Mouse (Mus musculus) embryonic fibroblast, embryonic 13.5 days (primary cell): ENCODE results near the gene Srsf5.

Experiments used
- CTCF ChIP-seq: IDR thresholded peaks from 2 replicates; pipeline ENCODE4 v1.5.1; 2011; ENCODE audit warnings: mild to moderate bottlenecking, control low read depth, low read length, moderate library complexity, borderline replicate concordance; ENCODE audit not compliant: insufficient read depth
- POLR2A ChIP-seq: IDR thresholded peaks from 2 replicates; pipeline ENCODE4 v1.6.1; 2011; ENCODE audit warnings: low read depth, mild to moderate bottlenecking, control low read depth, low read length, moderate library complexity

- TF ChIP-seq CTCF: no peak
- no peak for TF ChIP-seq POLR2A
Measured at GRCm38 (mm10) chr12:80962566-80962965, 17.3 kb downstream of the Srsf5 start.
